Mouse (Mus musculus): ENCODE data around the gene Junb. TPM values are rescaled to one million over a fixed set of nuclear protein-coding genes. Genes with fewer than 3 reads are reported as not detected.

Junb gene
- total and polyA plus RNA-seq, 3 experiments = 41.6 to 72.7 TPM; not detected in 1

DNA sequence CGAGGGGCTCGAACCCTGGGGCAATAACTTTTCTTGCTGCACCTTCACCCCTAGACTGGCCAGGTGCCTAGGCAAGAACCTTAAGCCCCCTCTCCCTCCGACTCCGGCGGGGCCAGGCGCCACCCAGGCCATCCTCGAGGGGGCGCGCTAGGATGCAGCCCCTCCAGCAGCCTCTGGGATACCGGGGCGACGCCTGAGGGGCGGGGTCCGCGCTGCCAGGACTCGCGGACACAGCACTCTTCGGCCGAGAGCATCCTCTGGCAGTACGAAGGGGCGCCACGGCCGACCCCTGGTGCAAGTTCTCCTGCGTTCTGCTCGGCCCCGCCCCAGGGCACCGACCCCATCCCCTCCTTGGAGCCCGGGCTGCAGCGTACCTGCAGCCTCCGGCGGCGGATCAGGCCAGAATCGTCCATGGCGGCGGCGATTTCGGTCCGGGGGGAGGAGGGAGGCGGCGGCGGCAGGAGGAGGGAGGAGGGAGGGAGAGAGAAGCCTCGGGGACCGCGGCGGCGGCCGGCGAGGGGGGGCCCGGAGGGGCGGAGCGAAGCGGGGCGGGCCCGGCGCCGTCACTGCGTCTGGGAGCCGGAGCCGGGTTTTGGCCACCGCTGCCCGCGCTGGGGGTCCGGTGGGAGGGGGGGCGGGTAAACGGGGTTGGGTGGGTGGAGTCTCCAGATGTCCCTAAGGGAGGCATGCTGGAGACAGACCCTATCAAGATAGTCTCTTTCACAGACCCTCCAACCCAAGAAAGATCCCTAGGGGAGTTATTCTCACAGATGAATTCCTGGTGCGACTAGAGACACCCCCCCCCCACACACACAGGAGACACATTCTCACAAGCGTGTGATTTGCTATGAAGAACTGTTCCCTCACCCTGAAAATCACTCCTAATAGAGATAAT is 32.6 kb downstream of the Junb start:
- Histone ChIP-seq H3K27me3 (ENCODE audit: control insufficient read depth in 1 of 2, insufficient read depth in 2 of 2, low read length in 2 of 2) (peaks cover 0 to 4% of the 10 kb centered on the region in 2 experiments), H3K4me1 (ENCODE audit: control insufficient read depth in 1 of 2, insufficient read depth in 2 of 2, low read length in 2 of 2) (no peaks in the 10 kb centered on the region; a peak in 1 of 4 replicates)

DNA sequence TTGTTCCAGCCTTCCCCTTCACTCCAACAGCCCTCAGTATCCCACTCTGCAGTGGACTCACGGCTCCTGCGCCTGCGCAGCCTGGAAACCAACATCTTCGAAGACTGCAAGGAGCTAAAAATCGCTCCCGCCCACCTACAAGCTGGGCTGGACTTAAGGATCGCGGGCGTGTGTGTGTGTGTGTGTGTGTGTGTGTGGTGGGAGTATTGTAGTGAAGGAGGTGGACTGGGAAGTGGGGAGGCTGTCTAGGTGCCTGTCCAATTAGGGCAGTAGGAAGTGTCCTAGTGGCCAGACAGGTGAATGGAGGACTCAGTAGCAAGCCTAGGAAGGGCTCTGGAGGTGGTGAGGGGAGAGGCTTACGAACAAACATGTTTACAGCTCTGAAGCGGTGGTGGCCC is 33.3 kb downstream of the Junb start:
- Histone ChIP-seq H3K4me1 (ENCODE audit: control insufficient read depth in 1 of 2, insufficient read depth in 2 of 2, low read length in 2 of 2) (no peaks in the 10 kb centered on the region; a peak in 1 of 4 replicates), H3K27me3 (ENCODE audit: control insufficient read depth in 1 of 2, insufficient read depth in 2 of 2, low read length in 2 of 2) (peaks cover 0 to 4% of the 10 kb centered on the region in 2 experiments), H3K9ac (ENCODE audit: control insufficient read depth, low read depth, low read length, poor library complexity, severe bottlenecking) (no peak overlapping the region), H3K36me3 (ENCODE audit: control insufficient read depth in 1 of 2, insufficient read depth in 2 of 2, low read length in 2 of 2) (no peaks in the 10 kb centered on the region), H3K9me3 (replicated peaks; ENCODE audit: insufficient read depth, low read length) (no peaks in the 10 kb centered on the region), H3K27ac (ENCODE audit: control insufficient read depth, low read depth, low read length) (no peak overlapping the region), H3K79me2 (ENCODE audit: control insufficient read depth, insufficient read depth, low read length, poor library complexity) (no peaks in the 10 kb centered on the region), H3K4me3 (ENCODE audit: control insufficient read depth in 1 of 2, insufficient read depth in 1 of 2, low read depth in 2 of 2, low read length in 2 of 2) (no peak overlapping the region)
- TF ChIP-seq MXI1 (IDR thresholded peaks at IDR 0.05; ENCODE audit: low read depth, low read length) (no peak), NRF1 (IDR thresholded peaks at IDR 0.05; ENCODE audit: insufficient read depth, low read depth, low read length, poor library complexity, severe bottlenecking) (peak; percentile 64)
- DNase-seq (ENCODE audit: low read depth, low spot score) = no peak

More for the DNA sequence above, 32.6 kb downstream of the Junb start:
- no peaks in the 10 kb centered on the region for H3K79me2 ChIP-seq (ENCODE audit: control insufficient read depth, insufficient read depth, low read length, poor library complexity)
- no peak overlapping the region for H3K4me3 ChIP-seq (ENCODE audit: control insufficient read depth in 1 of 2, insufficient read depth in 1 of 2, low read depth in 2 of 2, low read length in 2 of 2)
- H3K36me3 ChIP-seq (ENCODE audit: control insufficient read depth in 1 of 2, insufficient read depth in 2 of 2, low read length in 2 of 2) = no peaks in the 10 kb centered on the region
- H3K27ac ChIP-seq (ENCODE audit: control insufficient read depth, low read depth, low read length) = no peak overlapping the region
- H3K9me3 ChIP-seq (replicated peaks; ENCODE audit: insufficient read depth, low read length) = no peaks in the 10 kb centered on the region
- TF ChIP-seq CTCF (IDR thresholded peaks at IDR 0.05 in 2 of 3, conservative IDR thresholded peaks at IDR 0.05 in 1 of 3; ENCODE audit: control insufficient read depth in 1 of 3, insufficient read depth in 1 of 3, low read depth in 2 of 3, low read length in 3 of 3, poor library complexity in 1 of 3, severe bottlenecking in 1 of 3) (peak in 1 of 3 experiments; percentile 38; a peak in 2 of 6 replicates), JUND (IDR thresholded peaks at IDR 0.05; ENCODE audit: low read depth, low read length) (no peak), TBP (IDR thresholded peaks at IDR 0.05; ENCODE audit: low read depth, low read length) (no peak), NRF1 (IDR thresholded peaks at IDR 0.05; ENCODE audit: insufficient read depth, low read depth, low read length, poor library complexity, severe bottlenecking) (no peak), SIN3A (IDR thresholded peaks at IDR 0.05; ENCODE audit: low read length) (no peak), USF2 (IDR thresholded peaks at IDR 0.05; ENCODE audit: borderline replicate concordance in 1 of 2, insufficient read depth in 1 of 2, low read depth in 1 of 2, low read length in 2 of 2) (no peak)
- no peak for DNase-seq (ENCODE audit: low read depth, low spot score)
- H3K9ac ChIP-seq (ENCODE audit: control insufficient read depth, low read depth, low read length, poor library complexity, severe bottlenecking) = no peak overlapping the region

DNA sequence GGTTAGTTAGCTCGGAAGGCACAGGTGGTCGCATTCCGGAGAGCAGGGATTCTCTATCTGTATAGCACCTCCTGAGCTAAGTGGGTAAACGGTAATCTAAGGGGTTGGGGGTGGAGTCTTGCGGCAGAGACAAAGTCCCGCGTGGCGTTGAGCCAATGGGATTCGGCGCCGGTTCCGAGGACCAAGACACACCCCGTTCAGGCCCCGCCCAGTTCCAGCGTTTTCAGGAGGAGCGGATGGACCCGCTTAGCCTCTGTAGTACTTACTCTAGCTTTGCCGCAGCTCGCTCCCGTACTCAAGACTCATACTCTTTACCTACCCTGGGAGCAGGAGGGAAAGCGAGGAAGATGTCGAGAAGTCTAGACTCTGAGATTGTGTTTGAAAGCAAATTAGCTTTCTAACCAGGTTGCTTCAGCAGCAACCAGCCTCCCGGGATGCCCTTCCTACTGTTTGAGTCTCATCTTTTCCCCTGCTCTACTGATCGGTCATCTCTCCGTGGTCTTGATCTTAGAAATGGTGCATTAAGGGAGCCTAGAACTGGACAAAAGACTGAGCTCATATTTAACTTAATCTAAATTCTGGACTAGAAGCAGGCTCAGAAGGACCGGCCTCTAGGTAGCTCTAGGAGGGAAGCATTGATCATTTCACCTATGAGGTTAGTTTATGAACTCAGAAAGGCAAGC is 33.9 kb downstream of the Junb start:
- TF ChIP-seq USF1 (IDR thresholded peaks at IDR 0.05; ENCODE audit: low read depth, low read length) = no peak
- no peak for TF ChIP-seq TCF12 (IDR thresholded peaks at IDR 0.05; ENCODE audit: low read depth, low read length)
- TF ChIP-seq EP300 (IDR thresholded peaks at IDR 0.05; ENCODE audit: low read depth in 1 of 2, low read length in 2 of 2) = no peak
- no peak for TF ChIP-seq NELFE (IDR thresholded peaks at IDR 0.05; ENCODE audit: low read depth, low read length)
- no peak for TF ChIP-seq ZMIZ1 (IDR thresholded peaks at IDR 0.05; ENCODE audit: low read depth, low read length)
- Histone ChIP-seq H3K4me3 (ENCODE audit: control insufficient read depth in 1 of 2, insufficient read depth in 1 of 2, low read depth in 2 of 2, low read length in 2 of 2) (peak overlapping the region in 1 of 2 experiments; percentile 3; a peak in 1 of 4 replicates), H3K9me3 (replicated peaks; ENCODE audit: insufficient read depth, low read length) (no peaks in the 10 kb centered on the region), H3K4me1 (ENCODE audit: control insufficient read depth in 1 of 2, insufficient read depth in 2 of 2, low read length in 2 of 2) (no peaks in the 10 kb centered on the region; a peak in 1 of 4 replicates), H3K27ac (ENCODE audit: control insufficient read depth, low read depth, low read length) (no peak overlapping the region), H3K27me3 (ENCODE audit: control insufficient read depth in 1 of 2, insufficient read depth in 2 of 2, low read length in 2 of 2) (peaks cover 0 to 4% of the 10 kb centered on the region in 2 experiments), H3K79me2 (ENCODE audit: control insufficient read depth, insufficient read depth, low read length, poor library complexity) (no peaks in the 10 kb centered on the region), H3K36me3 (ENCODE audit: control insufficient read depth in 1 of 2, insufficient read depth in 2 of 2, low read length in 2 of 2) (no peaks in the 10 kb centered on the region), H3K9ac (ENCODE audit: control insufficient read depth, low read depth, low read length, poor library complexity, severe bottlenecking) (no peak overlapping the region)
- peak; percentile 84 for DNase-seq (ENCODE audit: low read depth, low spot score)
